Mouse (Mus musculus) liver (tissue): ENCODE measurements around the gene Gm436.

ENCODE experiments used
- DNase-seq: peaks from one replicate; pipeline ENCODE4 v3.0.0-alpha.2; 2020; ENCODE audit warnings: mixed read lengths

Gm436 gene

DNA sequence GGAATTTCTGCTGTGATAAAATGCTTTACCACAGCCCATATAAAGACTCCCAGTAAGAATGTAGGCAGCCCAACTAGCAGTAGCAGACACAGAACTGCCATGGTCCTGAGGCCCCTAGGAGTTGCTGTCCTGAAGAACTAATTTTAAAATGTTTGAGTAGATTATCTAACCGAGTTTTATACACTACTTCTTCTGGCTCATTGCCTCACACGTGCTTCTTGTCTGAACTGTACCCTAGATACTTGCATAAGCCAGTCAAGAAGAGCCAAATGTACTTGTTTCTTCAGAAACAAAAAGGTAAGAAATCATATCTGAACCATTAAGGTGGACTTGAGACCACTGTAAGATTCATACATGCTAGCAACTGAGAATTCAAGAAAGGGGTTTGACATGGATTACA, at the start of gene Gm436:
TSS of gene Gm436 (minus strand) at position 101 of the 400 bp plus-strand sequence.
- no peak for DNase-seq

DNA sequence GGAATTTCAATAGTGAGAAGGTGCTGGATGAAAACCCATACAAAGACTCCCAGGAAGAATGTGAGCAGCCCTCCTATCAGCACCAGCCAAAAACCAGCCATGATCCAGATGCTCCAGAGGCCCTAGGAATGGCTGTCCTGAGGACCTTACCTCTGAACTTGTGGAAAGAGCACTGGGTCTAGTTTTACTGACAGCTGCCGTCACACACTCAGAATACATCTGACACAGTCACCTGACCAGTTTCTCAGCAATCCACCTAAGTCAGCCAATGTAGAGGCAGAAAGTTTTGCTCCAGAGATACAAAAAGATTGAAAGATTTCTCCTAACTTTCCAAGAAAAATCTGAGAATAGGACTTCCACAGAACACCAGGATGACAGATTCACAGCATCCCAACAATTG, 35.1 kb upstream of the Gm436 start, which contains the start of gene Gm13178:
TSS of gene Gm13178 (minus strand) at position 101 of the 400 bp plus-strand sequence.
- no peak for DNase-seq

DNA sequence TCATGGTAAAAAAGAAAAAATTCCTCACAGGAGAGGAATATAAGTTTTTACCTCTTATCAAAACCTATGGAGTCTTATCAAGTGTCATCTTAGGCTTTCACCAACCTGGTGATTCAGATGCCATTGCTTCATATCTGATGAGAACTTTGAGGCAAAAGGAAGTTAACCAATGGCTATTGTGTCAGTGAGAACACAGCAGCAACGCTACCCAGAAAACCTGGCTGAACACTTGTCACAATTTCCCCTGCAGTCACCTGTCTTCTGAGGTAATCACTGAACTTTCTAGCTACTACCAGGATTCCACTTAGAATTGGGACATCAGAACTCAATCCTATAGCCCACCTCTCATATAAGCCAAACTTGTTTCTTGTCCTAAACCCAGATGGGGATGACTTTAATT, 33.5 kb upstream of the Gm436 start:
- no peak for DNase-seq

DNA sequence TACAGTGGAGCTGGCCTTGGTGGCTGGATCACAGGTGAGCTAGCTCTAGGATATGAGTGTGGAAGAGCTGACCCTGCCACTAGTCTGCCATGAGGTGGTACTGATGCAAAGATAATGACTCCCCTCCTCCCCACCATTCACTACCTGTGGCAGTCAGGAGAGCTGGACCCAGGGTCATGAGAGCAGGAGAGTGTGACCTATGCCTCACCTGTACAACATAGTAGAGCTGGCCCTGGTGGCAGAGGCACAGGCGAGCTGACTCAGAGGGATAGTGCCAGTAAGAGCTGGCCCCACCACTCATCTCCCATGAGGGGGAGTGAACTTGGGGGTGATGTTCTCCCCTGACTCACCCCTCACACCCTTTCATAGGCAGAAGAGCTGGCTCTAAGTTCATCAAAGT, 32.1 kb upstream of the Gm436 start:
- no peak for DNase-seq

DNA sequence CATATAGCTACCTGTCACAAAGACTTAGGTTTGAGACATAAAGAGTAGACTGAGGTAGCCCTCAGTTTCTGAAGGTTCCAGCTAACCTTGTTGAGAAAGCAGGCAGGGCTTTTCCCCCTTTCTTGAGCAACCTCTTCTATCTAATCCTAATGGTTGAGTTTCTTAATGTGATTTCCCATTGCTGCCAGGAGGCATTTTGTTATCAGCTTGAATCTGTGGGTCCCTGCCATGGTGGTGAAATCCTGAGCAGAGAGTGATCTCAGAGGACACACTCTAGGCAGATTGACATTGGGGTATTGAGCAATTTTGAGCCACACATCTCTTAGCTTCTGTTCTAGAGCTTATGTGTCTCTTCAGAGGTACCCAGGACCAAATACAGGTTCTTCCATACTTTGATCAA, 47.9 kb downstream of the Gm436 start:
- DNase-seq: no peak
